Mouse (Mus musculus): ENCODE data around the gene Wdr35. TPM values are rescaled to one million over a fixed set of nuclear protein-coding genes. Genes with fewer than 3 reads are reported as not detected.
"Not testable (repeated sequence)": the region's sequence is repeated elsewhere in the genome, so short reads cannot be mapped to it uniquely, and the experiment has no call there.

Wdr35 gene
- polyA plus RNA-seq (2012; rRNA removed) = 0.19 and 0.23 TPM in 2 replicates

DNA sequence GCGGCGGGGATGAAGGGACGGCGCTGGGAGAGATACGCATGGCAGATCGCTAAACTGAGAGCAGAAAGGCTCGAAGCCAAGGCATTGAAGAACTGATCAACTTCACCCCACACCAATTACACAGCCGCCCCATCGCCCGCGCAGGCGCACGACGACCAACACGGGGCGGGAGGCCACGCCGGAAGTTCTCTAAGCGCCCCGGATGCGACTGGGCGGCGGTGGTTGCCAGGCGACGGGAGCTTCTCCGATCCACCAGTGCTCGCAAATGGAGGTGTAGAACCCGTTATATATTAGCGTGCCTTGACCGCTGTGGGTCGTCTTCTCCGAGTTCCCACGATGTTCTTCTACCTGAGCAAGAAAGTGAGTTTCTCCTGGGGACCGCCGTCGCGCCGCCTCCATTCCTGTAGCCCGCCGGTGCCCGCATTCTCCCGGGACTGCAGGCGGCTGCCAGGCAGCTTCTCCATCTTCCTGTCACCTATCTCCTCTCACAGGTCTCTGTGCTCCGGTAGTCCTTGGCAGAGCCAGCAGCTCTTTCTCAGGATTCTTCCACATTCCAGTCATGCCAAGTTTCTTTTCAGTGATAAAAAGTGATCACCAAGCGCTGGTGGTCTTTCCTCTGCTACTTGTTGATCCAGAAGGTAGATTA, at the start of gene Wdr35:
Wdr35 (plus strand) TSS at position 73 of the 646 bp plus-strand sequence.
- Histone ChIP-seq H3K4me3 (ENCODE audit: low read depth, low read length) (peak within 1 kb of the TSS; percentile 89), H3K4me1 (ENCODE audit: control insufficient read depth, insufficient read depth, insufficient read length, low read length) (no peaks in the 10 kb centered on the region), H3K27ac (ENCODE audit: insufficient read depth, low read depth, low read length) (no peak within 1 kb of the TSS), H3K36me3 (ENCODE audit: control insufficient read depth, insufficient read depth, low read length) (no peaks in the 10 kb centered on the region), H3K27me3 (ENCODE audit: control insufficient read depth, insufficient read depth, low read length) (no peaks in the 10 kb centered on the region; the same call in 1 of the 2 replicates)
- under 1% methylated on average over 45 of the region's 45 CpGs for WGBS
- TF ChIP-seq POLR2A (IDR thresholded peaks at IDR 0.05; ENCODE audit: low read depth, low read length) (no peak), CTCF (IDR thresholded peaks at IDR 0.05; ENCODE audit: extremely low read depth, insufficient read length, insufficient replicate concordance, low read depth, low read length) (no peak)

DNA sequence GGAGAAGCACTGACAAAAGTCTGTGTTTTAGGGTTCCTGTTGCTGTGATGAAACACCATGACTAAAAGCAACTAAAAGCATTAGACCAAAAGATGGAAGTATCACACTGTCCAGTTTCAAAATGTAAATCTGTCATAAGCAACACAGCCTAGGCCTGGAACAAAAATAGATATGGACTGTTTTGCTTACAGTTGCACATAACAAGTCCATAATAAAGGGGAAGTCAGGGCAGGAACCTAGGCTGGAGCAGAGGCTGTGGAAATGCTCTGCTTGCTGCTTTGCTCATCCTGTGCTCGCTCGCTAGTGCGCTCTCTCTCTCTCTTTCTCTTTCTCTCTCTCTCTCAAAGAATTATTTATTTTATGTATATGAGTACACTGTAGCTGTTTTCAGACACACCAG, 46.0 kb upstream of the Wdr35 start:
- Histone ChIP-seq H3K27me3 (ENCODE audit: control insufficient read depth, insufficient read depth, low read length) (no peaks in the 10 kb centered on the region), H3K36me3 (ENCODE audit: control insufficient read depth, insufficient read depth, low read length) (peaks cover 6% of the 10 kb centered on the region), H3K27ac (ENCODE audit: insufficient read depth, low read depth, low read length) (no peak overlapping the region), H3K4me3 (ENCODE audit: low read depth, low read length) (no peak overlapping the region), H3K4me1 (ENCODE audit: control insufficient read depth, insufficient read depth, insufficient read length, low read length) (peaks cover 6% of the 10 kb centered on the region; the same call in 1 of the 2 replicates)
- 80% methylated on average over 3 of the region's 3 CpGs for WGBS
- no peak for TF ChIP-seq CTCF (IDR thresholded peaks at IDR 0.05; ENCODE audit: extremely low read depth, insufficient read length, insufficient replicate concordance, low read depth, low read length)
- no peak for TF ChIP-seq POLR2A (IDR thresholded peaks at IDR 0.05; ENCODE audit: low read depth, low read length)

DNA sequence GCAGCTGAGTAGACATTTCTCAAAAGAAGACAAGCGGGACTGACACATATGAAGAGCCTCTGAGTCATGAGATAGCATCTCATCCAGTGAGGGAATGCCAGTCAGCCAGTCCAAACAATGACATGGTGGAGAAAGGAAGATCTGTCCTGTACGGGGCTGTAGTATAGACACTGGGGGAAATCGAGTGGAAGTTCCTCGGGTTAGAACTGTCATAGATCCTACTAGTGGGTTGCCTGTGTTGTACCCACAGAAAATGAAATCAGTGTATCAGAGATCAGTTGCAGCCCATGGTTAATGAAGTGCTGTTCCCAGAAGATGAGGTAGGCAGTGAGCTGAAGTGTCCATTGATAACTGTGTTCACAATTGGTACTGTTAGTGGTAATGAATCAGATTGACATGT, 44.9 kb upstream of the Wdr35 start:
- WGBS = 68% methylated on average over 4 of the region's 4 CpGs
- TF ChIP-seq POLR2A (IDR thresholded peaks at IDR 0.05; ENCODE audit: low read depth, low read length) (no peak), CTCF (IDR thresholded peaks at IDR 0.05; ENCODE audit: extremely low read depth, insufficient read length, insufficient replicate concordance, low read depth, low read length) (no peak)
- H3K36me3 ChIP-seq (ENCODE audit: control insufficient read depth, insufficient read depth, low read length) = peaks cover 10% of the 10 kb centered on the region
- H3K4me3 ChIP-seq (ENCODE audit: low read depth, low read length) = no peak overlapping the region
- no peaks in the 10 kb centered on the region for H3K27me3 ChIP-seq (ENCODE audit: control insufficient read depth, insufficient read depth, low read length)
- H3K27ac ChIP-seq (ENCODE audit: insufficient read depth, low read depth, low read length) = no peak overlapping the region
- peaks cover 6% of the 10 kb centered on the region; the same call in 1 of the 2 replicates for H3K4me1 ChIP-seq (ENCODE audit: control insufficient read depth, insufficient read depth, insufficient read length, low read length)

DNA sequence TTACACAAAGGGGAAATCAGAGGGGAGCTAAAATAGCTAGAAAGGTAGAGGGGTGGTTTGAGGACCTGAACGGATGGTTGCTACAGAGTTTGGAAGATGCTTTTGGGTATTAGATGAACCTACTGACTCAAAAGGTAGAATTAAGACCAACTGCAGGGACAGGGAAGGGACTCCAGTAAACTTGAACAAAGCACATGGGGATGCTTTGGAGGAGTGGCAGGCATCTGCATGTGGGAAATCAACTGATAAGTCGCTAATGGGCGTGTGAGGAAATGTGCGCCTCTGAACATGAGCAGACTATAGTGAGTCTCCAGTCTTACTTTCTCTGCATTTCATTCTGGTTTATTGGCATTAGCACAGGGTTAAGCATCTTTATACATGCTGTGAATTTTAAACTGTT, 42.6 kb upstream of the Wdr35 start:
- no peaks in the 10 kb centered on the region for H3K27me3 ChIP-seq (ENCODE audit: control insufficient read depth, insufficient read depth, low read length)
- H3K27ac ChIP-seq (ENCODE audit: insufficient read depth, low read depth, low read length) = no peak overlapping the region
- H3K4me3 ChIP-seq (ENCODE audit: low read depth, low read length) = no peak overlapping the region
- 34% methylated on average over 4 of the region's 4 CpGs for WGBS
- peaks cover 21% of the 10 kb centered on the region for H3K36me3 ChIP-seq (ENCODE audit: control insufficient read depth, insufficient read depth, low read length)
- no peak for TF ChIP-seq CTCF (IDR thresholded peaks at IDR 0.05; ENCODE audit: extremely low read depth, insufficient read length, insufficient replicate concordance, low read depth, low read length)
- TF ChIP-seq POLR2A (IDR thresholded peaks at IDR 0.05; ENCODE audit: low read depth, low read length) = no peak
- peaks cover 4% of the 10 kb centered on the region; the same call in 1 of the 2 replicates for H3K4me1 ChIP-seq (ENCODE audit: control insufficient read depth, insufficient read depth, insufficient read length, low read length)

DNA sequence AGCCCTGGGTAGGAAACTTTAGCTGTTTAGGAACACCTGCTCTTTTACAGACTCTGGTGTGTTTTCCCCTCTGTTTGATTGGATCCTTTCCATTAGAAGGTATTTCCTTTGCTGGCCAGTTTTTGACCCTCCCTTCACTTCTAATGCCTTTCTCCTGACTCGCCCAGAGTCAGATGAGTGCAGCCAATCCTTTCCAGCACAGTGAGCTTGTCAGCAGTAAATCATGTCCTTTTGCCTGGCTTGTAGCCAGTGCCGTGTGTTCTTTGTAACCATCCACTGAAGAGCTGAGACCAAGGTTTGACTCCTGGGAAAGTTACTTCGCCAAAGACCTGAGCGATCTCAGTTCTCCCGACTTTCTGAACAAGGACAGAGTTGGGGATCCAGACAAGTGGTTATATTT, 38.3 kb upstream of the Wdr35 start:
- Histone ChIP-seq H3K27ac (ENCODE audit: insufficient read depth, low read depth, low read length) (no peak overlapping the region), H3K4me3 (ENCODE audit: low read depth, low read length) (no peak overlapping the region), H3K4me1 (ENCODE audit: control insufficient read depth, insufficient read depth, insufficient read length, low read length) (peaks cover 4% of the 10 kb centered on the region; the same call in 1 of the 2 replicates), H3K36me3 (ENCODE audit: control insufficient read depth, insufficient read depth, low read length) (peaks cover 47% of the 10 kb centered on the region), H3K27me3 (ENCODE audit: control insufficient read depth, insufficient read depth, low read length) (no peaks in the 10 kb centered on the region)
- TF ChIP-seq CTCF (IDR thresholded peaks at IDR 0.05; ENCODE audit: extremely low read depth, insufficient read length, insufficient replicate concordance, low read depth, low read length) (no peak), POLR2A (IDR thresholded peaks at IDR 0.05; ENCODE audit: low read depth, low read length) (no peak)
- WGBS = 47% methylated on average over 5 of the region's 5 CpGs

DNA sequence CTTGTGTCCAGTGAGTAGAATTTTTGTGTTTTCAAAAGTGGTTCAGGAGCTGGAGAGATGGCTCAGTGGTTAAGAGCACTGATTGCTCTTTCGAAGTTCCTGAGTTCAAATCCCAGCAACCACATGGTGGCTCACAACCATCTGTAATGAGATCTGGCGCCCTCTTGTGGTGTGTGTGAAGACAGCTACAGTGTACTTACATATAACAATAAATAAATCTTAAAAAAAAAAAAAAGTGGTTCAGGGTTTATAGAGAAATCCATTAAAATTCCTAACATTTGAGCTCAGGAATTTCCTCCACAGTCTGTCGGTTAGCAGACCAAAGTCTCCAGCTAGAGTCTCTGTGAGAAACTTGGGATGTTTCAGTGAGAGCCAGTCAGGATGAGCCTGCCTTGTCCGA, 37.5 kb upstream of the Wdr35 start:
- not testable (repeated sequence) for H3K27me3 ChIP-seq (ENCODE audit: control insufficient read depth, insufficient read depth, low read length); H3K4me3 ChIP-seq (ENCODE audit: low read depth, low read length); H3K27ac ChIP-seq (ENCODE audit: insufficient read depth, low read depth, low read length); H3K4me1 ChIP-seq (ENCODE audit: control insufficient read depth, insufficient read depth, insufficient read length, low read length)
- peaks cover 47% of the 10 kb centered on the region for H3K36me3 ChIP-seq (ENCODE audit: control insufficient read depth, insufficient read depth, low read length)
- peak; percentile 10; the same call in 1 of the 2 replicates for TF ChIP-seq CTCF (IDR thresholded peaks at IDR 0.05; ENCODE audit: extremely low read depth, insufficient read length, insufficient replicate concordance, low read depth, low read length)
- WGBS = 70% methylated on average over 4 of the region's 4 CpGs

DNA sequence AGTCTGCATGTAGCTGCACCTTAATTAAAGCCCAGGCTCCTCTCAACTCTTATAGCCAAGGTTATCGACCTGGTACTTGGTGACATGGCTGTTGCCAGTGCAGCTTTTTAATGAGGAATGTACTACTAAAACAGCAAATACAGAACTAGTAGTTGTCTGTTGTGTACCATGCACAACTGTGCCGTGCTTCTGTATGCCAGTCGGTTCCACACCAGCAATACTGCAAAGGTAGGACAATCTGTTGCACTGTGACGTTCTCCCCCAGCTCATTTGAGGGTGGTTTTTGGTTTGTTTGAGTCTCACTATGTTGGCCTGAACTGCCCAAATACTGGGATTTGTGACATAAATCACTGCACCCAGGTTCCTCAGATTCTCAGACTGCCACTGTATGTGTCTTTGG, 34.2 kb upstream of the Wdr35 start:
- H3K4me1 ChIP-seq (ENCODE audit: control insufficient read depth, insufficient read depth, insufficient read length, low read length) = no peaks in the 10 kb centered on the region
- H3K27me3 ChIP-seq (ENCODE audit: control insufficient read depth, insufficient read depth, low read length) = no peaks in the 10 kb centered on the region
- no peak overlapping the region for H3K27ac ChIP-seq (ENCODE audit: insufficient read depth, low read depth, low read length)
- H3K36me3 ChIP-seq (ENCODE audit: control insufficient read depth, insufficient read depth, low read length) = peaks cover 37% of the 10 kb centered on the region
- no peak overlapping the region for H3K4me3 ChIP-seq (ENCODE audit: low read depth, low read length)
- 90% methylated on average over 4 of the region's 4 CpGs for WGBS
- TF ChIP-seq POLR2A (IDR thresholded peaks at IDR 0.05; ENCODE audit: low read depth, low read length) = no peak
